Mouse (Mus musculus): ENCODE measurements around the gene Hist1h2bc.

Gene Hist1h2bc

DNA sequence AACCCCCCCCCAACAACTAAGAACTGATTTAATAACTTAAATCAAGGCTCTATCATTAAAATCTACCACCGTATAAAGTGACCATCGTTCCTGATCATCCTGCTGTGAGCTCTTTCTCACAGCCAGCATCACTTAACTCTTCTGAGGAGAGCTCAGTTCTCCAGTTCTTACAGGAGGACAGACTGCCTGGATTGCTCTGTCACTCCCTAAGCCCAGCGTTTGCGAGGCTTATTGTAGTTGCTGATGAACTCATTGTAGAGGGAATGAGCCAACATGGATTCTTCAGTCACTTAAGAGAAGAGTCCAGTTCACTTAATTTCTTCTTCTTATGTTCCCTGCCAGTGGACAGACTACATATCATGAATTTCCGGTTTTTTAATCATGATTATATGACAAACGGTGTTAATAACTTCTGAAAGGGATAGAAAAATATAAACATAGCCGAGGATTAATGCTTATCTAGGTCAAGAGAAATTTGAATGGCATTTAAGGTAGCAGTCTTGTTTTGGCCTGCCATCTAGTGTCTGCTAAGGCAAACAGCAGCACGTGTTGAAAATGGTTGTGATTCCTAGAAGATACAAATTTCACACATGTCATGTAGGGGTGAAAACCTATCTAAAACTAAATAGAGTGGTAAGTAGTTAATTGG is 48.3 kb downstream of the Hist1h2bc start:
- DNase-seq (ENCODE audit: low read depth, low spot score) = peak; percentile 64

DNA sequence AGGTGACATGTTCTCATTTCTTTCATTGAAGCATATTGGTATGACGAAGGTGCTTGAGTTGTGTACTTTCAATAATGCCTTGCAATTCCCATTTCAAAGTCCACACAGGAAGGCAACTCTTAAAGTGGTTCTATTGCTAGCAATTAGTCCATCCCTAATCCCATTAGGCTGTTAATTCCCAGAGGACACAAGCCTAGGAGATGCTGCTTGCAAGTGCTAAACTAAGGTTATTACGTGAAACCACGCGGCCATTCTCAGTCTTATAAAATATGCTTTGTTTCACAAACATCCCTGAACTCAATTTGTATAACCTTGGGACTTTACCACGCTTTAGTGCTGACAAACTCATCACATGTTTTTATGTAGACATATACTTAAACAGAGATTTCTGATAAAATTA is 53.1 kb downstream of the Hist1h2bc start:
- DNase-seq (ENCODE audit: low read depth, low spot score) = no peak

DNA sequence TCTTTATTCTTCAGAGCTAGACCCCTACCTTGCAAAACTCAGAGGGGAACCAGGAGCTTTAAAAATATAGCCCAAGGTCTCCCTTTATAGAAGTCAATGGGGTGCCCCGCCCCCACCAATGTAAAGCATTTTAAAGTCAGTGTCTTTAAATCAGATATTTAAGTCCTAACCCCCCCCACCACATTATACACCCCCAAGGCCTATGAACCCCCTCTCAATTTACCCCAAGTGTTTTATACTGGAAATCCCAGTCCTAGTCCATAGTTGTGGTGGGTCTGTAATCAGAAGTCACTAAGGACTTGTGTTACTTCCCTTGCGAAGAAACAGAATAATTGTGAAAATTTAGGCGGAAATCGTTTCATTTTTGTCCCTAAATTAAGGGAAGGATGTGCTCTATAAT is 54.0 kb downstream of the Hist1h2bc start:
- no peak for DNase-seq (ENCODE audit: low read depth, low spot score)

DNA sequence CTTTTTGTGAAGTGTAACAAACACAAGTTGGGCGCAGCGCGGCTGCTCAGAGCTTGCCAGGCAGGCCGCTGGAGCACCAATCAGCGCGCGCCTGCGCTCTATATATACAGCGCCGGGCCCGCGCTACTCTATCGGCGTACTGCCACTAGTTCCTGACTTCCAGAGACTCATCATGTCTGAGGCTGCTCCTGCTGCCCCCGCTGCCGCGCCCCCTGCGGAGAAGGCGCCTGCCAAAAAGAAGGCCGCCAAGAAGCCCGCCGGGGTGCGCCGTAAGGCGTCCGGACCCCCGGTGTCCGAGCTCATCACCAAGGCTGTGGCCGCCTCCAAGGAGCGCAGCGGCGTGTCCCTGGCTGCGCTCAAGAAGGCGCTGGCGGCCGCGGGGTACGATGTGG is 54.7 kb downstream of the Hist1h2bc start, which contains the start of gene Hist1h1c:
Gene Hist1h1c, plus strand, starts transcription at position 132 of the 392 bp plus-strand sequence.
- peak; percentile 95 for DNase-seq (ENCODE audit: low read depth, low spot score)

DNA sequence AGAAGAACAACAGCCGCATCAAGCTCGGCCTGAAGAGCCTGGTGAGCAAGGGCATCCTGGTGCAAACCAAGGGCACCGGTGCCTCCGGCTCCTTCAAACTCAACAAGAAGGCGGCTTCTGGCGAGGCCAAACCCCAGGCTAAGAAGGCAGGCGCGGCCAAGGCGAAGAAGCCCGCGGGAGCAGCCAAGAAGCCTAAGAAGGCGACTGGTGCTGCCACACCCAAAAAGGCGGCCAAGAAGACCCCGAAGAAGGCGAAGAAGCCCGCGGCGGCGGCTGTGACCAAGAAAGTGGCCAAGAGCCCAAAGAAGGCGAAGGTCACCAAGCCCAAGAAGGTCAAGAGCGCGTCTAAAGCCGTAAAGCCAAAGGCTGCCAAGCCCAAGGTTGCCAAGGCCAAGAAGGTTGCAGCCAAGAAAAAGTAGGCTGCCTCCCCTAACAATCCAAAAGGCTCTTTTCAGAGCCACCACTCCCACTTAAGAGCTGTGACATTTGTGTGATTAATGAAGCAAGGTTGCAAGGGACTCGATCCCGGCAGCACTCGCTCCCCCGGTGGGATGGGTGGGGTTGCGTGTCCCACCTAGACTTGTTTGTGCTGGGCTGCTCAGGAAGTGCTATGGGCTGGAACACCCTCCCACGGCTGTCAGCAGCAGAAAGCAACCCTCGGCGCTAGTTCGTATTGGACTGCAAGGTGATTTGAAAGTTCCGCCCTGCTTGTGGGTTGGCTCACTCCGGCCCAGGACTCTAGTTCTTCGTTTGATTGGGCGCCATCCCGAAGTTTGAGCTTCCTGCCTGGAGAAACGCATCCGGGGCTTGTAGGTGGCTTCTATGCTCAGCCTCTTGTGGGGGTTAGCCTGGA is 55.3 kb downstream of the Hist1h2bc start:
- peak; percentile 94 for DNase-seq (ENCODE audit: low read depth, low spot score)

DNA sequence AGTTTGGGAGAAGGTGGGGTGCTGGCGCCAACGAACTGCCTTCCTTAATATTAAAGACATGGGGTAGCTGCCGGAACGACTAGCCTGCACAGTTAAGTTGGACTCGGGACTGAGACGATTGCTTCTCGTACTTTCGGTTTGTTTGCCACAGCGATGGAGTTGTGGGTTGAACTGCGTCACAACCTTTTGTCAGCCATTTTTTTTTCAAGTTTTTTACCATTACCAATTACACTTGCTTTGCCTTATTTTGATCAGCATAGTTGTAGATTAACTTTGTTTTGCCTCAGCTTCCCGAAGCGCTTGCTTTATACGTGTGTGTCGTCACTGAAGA is 55.9 kb downstream of the Hist1h2bc start:
- DNase-seq (ENCODE audit: low read depth, low spot score) = peak; percentile 92

DNA sequence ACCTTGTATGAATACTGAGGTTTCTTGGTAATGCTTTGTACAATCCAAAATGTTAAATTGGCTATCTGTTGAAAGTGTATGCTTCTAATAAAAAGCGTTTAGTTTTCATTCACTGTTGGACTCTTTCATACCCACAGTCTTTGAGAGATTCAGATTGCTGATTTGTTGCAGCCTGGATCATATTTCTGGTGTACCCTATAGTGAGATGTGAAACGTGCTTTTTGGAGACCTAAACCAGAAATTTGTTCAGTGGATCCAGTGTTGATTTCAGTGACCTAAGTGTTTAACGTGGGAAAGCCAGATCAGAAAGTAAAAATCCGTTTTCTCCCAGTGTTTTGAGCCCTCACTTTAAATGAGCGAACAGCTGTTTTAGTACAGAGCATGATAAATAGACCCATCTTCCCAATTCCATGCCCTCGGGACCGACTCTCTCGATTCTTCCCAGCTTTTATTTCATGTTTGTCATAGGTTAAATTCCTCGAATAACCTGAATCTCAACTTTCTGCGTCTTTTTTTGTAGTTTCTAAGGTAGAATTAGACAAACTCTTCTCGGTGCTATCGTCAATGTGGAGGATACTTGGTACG is 56.3 kb downstream of the Hist1h2bc start:
- no peak for DNase-seq (ENCODE audit: low read depth, low spot score)

DNA sequence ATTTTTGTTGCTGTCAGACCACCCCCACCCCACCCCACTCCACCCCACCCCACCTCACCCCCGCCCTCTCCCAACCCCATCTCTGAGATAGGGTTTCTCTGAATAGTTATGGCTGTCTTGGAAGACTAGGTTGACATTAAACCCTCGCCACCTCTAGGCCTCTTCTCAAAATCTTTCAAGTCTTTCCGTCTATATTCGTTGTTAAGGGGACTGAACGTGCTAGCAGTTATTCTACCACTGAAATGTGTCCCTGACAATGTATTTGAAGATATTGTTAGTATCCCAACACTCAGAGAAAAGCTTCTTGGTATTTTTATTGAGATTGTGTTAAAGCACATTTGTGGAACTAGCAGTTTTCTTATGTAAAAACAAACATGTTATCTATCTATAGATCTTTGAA is 56.9 kb downstream of the Hist1h2bc start:
- DNase-seq (ENCODE audit: low read depth, low spot score) = no peak

DNA sequence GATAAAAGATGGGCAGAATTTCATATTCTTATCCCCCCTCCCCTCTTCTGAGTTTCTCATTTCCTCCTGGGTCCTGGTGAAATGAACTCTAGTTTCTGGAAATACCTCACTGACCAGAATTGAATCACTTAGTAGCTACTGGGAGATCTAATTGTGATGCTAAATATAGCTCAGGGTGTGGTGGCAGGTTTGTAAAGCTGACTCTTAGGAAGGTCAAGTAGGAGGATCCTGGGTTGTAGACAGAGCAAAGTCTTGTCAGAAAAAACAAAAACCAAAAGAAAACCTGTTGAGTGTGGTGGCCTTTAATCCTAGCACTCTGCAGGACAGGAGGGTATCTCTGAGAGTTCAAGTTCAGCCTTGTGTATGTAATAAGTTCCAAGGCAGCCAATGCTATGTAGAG is 58.0 kb downstream of the Hist1h2bc start:
- DNase-seq (ENCODE audit: low read depth, low spot score) = no peak
